Mouse (Mus musculus): ENCODE measurements at regions not wholly inside any gene's neighbourhood (a gene's known extent, or its start where the extent isn't known, plus 50 kb on each side); places are given as distances from the start of the nearest gene placed in this dataset.

DNA sequence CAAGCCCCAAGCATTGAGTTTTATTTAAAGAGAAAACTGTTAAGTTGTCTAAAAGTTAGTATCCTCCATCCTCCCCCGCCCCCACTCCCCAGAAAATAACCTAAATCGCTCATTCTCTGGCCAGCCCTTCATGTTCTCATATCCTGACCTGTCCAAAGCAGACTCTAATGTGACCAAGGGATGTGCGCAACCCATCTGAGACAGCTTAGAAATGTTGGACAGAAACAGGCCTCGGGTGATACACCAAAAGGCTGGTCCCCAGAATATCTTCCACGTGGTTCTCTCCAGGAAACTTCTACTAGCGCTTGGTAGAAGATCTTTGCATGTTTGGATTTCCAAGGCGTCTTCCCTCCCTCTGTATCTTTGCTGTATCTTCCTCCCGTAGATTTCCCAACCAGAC lies 482.8 kb downstream of the Tns1 start:
- no peak for TF ChIP-seq UBTF (IDR thresholded peaks at IDR 0.05; ENCODE audit: borderline replicate concordance, insufficient read depth, low read depth, low read length)
- no peak for TF ChIP-seq MEF2A (IDR thresholded peaks at IDR 0.05; ENCODE audit: extremely low read depth, insufficient replicate concordance, low read depth, low read length, poor library complexity, severe bottlenecking)
- TF ChIP-seq CTCF (IDR thresholded peaks at IDR 0.05 in 2 of 3, conservative IDR thresholded peaks at IDR 0.05 in 1 of 3; ENCODE audit: control insufficient read depth in 1 of 3, insufficient read depth in 1 of 3, low read depth in 2 of 3, low read length in 3 of 3, poor library complexity in 1 of 3, severe bottlenecking in 1 of 3) = no peak
- no peak for TF ChIP-seq POLR2A (IDR thresholded peaks at IDR 0.05; ENCODE audit: control insufficient read depth in 1 of 2, insufficient read depth in 1 of 2, low read depth in 1 of 2, low read length in 2 of 2, poor library complexity in 1 of 2)
- no peak for TF ChIP-seq HCFC1 (IDR thresholded peaks at IDR 0.05; ENCODE audit: low read depth, low read length)
- no peak for TF ChIP-seq GATA1 (IDR thresholded peaks at IDR 0.05; ENCODE audit: low read depth, low read length)
- no peak for TF ChIP-seq ZMIZ1 (IDR thresholded peaks at IDR 0.05; ENCODE audit: low read depth, low read length)
- H3K36me3 ChIP-seq (ENCODE audit: control insufficient read depth in 1 of 2, insufficient read depth in 2 of 2, low read length in 2 of 2) = no peaks in the 10 kb centered on the region
- no peak overlapping the region for H3K27ac ChIP-seq (ENCODE audit: control insufficient read depth, low read depth, low read length)
- H3K4me3 ChIP-seq (ENCODE audit: control insufficient read depth in 1 of 2, insufficient read depth in 1 of 2, low read depth in 2 of 2, low read length in 2 of 2) = no peak overlapping the region
- no peaks in the 10 kb centered on the region for H3K79me2 ChIP-seq (ENCODE audit: control insufficient read depth, insufficient read depth, low read length, poor library complexity)
- no peak overlapping the region for H3K9ac ChIP-seq (ENCODE audit: control insufficient read depth, low read depth, low read length, poor library complexity, severe bottlenecking)
- no peak for DNase-seq (ENCODE audit: low read depth, low spot score)
- no peaks in the 10 kb centered on the region for H3K27me3 ChIP-seq (ENCODE audit: control insufficient read depth in 1 of 2, insufficient read depth in 2 of 2, low read length in 2 of 2)
- H3K9me3 ChIP-seq (replicated peaks; ENCODE audit: insufficient read depth, low read length) = no peaks in the 10 kb centered on the region
- H3K4me1 ChIP-seq (ENCODE audit: control insufficient read depth in 1 of 2, insufficient read depth in 2 of 2, low read length in 2 of 2) = no peaks in the 10 kb centered on the region

DNA sequence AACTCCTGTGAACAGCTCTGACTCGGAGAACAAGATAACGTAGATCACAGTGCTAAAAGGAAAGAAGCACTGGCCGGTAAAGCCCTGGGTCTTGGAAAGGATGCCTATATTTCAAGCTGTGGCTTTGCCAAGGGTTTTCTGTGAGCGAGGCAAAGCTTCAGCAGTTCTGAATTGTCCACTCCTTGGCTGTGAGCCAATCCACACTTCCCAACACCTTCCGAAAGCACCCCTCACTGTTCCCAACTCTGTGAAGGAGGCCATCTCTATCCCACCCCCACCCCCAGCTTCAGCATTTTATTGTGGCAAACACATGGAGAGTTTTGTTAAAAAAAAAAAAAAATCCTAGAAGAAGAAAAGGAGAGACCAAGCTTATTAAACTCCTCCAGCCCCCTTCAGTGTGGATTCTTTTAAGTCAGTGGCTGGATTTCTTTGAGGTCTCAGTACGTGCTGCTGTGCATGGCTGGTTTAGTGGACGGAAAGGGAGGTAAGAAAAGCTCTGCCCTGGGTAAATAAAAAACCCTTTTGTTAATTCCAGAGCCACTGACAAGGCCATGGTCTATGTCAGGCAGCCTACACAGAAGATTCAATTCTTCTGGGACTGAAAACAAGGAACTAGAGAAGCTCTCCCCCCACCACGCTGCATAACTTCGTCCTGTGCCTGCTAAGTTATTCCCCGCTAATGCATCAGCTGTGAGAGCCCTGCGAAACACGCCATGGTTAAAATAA lies 483.4 kb downstream of the Tns1 start:
- Histone ChIP-seq H3K4me1 (ENCODE audit: control insufficient read depth in 1 of 2, insufficient read depth in 2 of 2, low read length in 2 of 2) (no peaks in the 10 kb centered on the region), H3K79me2 (ENCODE audit: control insufficient read depth, insufficient read depth, low read length, poor library complexity) (no peaks in the 10 kb centered on the region), H3K9ac (ENCODE audit: control insufficient read depth, low read depth, low read length, poor library complexity, severe bottlenecking) (no peak overlapping the region), H3K9me3 (replicated peaks; ENCODE audit: insufficient read depth, low read length) (no peaks in the 10 kb centered on the region), H3K27ac (ENCODE audit: control insufficient read depth, low read depth, low read length) (no peak overlapping the region), H3K4me3 (ENCODE audit: control insufficient read depth in 1 of 2, insufficient read depth in 1 of 2, low read depth in 2 of 2, low read length in 2 of 2) (no peak overlapping the region), H3K27me3 (ENCODE audit: control insufficient read depth in 1 of 2, insufficient read depth in 2 of 2, low read length in 2 of 2) (no peaks in the 10 kb centered on the region), H3K36me3 (ENCODE audit: control insufficient read depth in 1 of 2, insufficient read depth in 2 of 2, low read length in 2 of 2) (no peaks in the 10 kb centered on the region)
- no peak for DNase-seq (ENCODE audit: low read depth, low spot score)
- TF ChIP-seq USF1 (IDR thresholded peaks at IDR 0.05; ENCODE audit: low read depth, low read length) (no peak), NELFE (IDR thresholded peaks at IDR 0.05; ENCODE audit: low read depth, low read length) (no peak)

DNA sequence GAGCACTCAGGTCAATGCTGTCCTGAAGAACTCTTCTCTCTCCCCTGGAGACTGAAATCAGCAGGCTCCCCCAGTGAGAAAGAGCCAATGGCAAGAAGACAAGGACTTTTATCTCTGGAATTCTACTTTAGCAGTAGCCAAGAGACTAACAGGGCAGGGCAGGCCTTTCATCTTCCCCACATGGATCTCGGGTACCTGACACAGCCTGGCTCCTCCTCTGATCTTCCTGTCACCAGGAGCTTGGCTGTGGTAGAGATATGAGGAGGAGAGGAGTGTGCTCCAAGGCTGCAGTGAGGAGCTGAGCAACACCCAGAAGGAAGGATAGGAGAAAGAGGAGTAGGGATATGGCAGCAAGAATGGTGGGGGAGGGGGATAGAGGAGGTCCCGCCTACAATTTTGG lies 488.5 kb downstream of the Tns1 start:
- Histone ChIP-seq H3K36me3 (ENCODE audit: control insufficient read depth in 1 of 2, insufficient read depth in 2 of 2, low read length in 2 of 2) (no peaks in the 10 kb centered on the region), H3K27ac (ENCODE audit: control insufficient read depth, low read depth, low read length) (no peak overlapping the region), H3K9ac (ENCODE audit: control insufficient read depth, low read depth, low read length, poor library complexity, severe bottlenecking) (no peak overlapping the region), H3K4me3 (ENCODE audit: control insufficient read depth in 1 of 2, insufficient read depth in 1 of 2, low read depth in 2 of 2, low read length in 2 of 2) (no peak overlapping the region), H3K27me3 (ENCODE audit: control insufficient read depth in 1 of 2, insufficient read depth in 2 of 2, low read length in 2 of 2) (no peaks in the 10 kb centered on the region), H3K9me3 (replicated peaks; ENCODE audit: insufficient read depth, low read length) (no peaks in the 10 kb centered on the region), H3K79me2 (ENCODE audit: control insufficient read depth, insufficient read depth, low read length, poor library complexity) (no peaks in the 10 kb centered on the region), H3K4me1 (ENCODE audit: control insufficient read depth in 1 of 2, insufficient read depth in 2 of 2, low read length in 2 of 2) (no peaks in the 10 kb centered on the region)
- DNase-seq (ENCODE audit: low read depth, low spot score) = no peak
- TF ChIP-seq SIN3A (IDR thresholded peaks at IDR 0.05; ENCODE audit: low read length) = no peak
- TF ChIP-seq KAT2A (conservative IDR thresholded peaks at IDR 0.05; ENCODE audit: low read depth, low read length) = no peak
- no peak for TF ChIP-seq USF2 (IDR thresholded peaks at IDR 0.05; ENCODE audit: borderline replicate concordance in 1 of 2, insufficient read depth in 1 of 2, low read depth in 1 of 2, low read length in 2 of 2)
- TF ChIP-seq CTCF (IDR thresholded peaks at IDR 0.05 in 2 of 3, conservative IDR thresholded peaks at IDR 0.05 in 1 of 3; ENCODE audit: control insufficient read depth in 1 of 3, insufficient read depth in 1 of 3, low read depth in 2 of 3, low read length in 3 of 3, poor library complexity in 1 of 3, severe bottlenecking in 1 of 3) = no peak
- no peak for TF ChIP-seq ZKSCAN1 (IDR thresholded peaks at IDR 0.05; ENCODE audit: low read depth, low read length)
- no peak for TF ChIP-seq HCFC1 (IDR thresholded peaks at IDR 0.05; ENCODE audit: low read depth, low read length)
- TF ChIP-seq MXI1 (IDR thresholded peaks at IDR 0.05; ENCODE audit: low read depth, low read length) = no peak
- TF ChIP-seq RAD21 (IDR thresholded peaks at IDR 0.05; ENCODE audit: low read depth, low read length) = no peak
- no peak for TF ChIP-seq NRF1 (IDR thresholded peaks at IDR 0.05; ENCODE audit: insufficient read depth, low read depth, low read length, poor library complexity, severe bottlenecking)
- no peak for TF ChIP-seq TBP (IDR thresholded peaks at IDR 0.05; ENCODE audit: low read depth, low read length)
- no peak for TF ChIP-seq UBTF (IDR thresholded peaks at IDR 0.05; ENCODE audit: borderline replicate concordance, insufficient read depth, low read depth, low read length)
- no peak for TF ChIP-seq MAFK (IDR thresholded peaks at IDR 0.05; ENCODE audit: borderline replicate concordance, low read depth, low read length)
